Mouse (Mus musculus): ENCODE results near the gene Coa4.
"Not testable (repeated sequence)": the region's sequence is repeated elsewhere in the genome, so short reads cannot be mapped to it uniquely, and the experiment has no call there.

Coa4 gene

GRCm38 (mm10) chr7:100561861-100562587, 25.2 kb downstream of the Coa4 start:
- no peak for DNase-seq (ENCODE audit: low spot score in 2 of 2)

- not testable (repeated sequence) for DNase-seq (ENCODE audit: low spot score in 2 of 2)
Measured at GRCm38 (mm10) chr7:100567238-100567637, 30.4 kb downstream of the Coa4 start.

GRCm38 (mm10) chr7:100569907-100570306, 33.0 kb downstream of the Coa4 start:
- DNase-seq (ENCODE audit: low spot score in 2 of 2) = no peak

GRCm38 (mm10) chr7:100570930-100571715, 34.3 kb downstream of the Coa4 start:
- no peak for DNase-seq (ENCODE audit: low spot score in 2 of 2)

- DNase-seq (ENCODE audit: low spot score in 2 of 2) = no peak
Measured at GRCm38 (mm10) chr7:100572061-100572460, 35.2 kb downstream of the Coa4 start.

- DNase-seq (ENCODE audit: low spot score in 2 of 2) = no peak
Measured at GRCm38 (mm10) chr7:100572704-100573103, 35.8 kb downstream of the Coa4 start.

- DNase-seq (ENCODE audit: low spot score in 2 of 2) = no peak
Measured at GRCm38 (mm10) chr7:100578794-100579193, 41.9 kb downstream of the Coa4 start.

GRCm38 (mm10) chr7:100582235-100582634, 45.4 kb downstream of the Coa4 start:
- DNase-seq (ENCODE audit: low spot score in 2 of 2) = no peak

GRCm38 (mm10) chr7:100582727-100583236, 45.9 kb downstream of the Coa4 start:
- DNase-seq (ENCODE audit: low spot score in 2 of 2) = peak; percentile 71 to 79

GRCm38 (mm10) chr7:100589816-100590215, 52.9 kb downstream of the Coa4 start:
- no peak for DNase-seq (ENCODE audit: low spot score in 2 of 2)

Data from thymus, postnatal 10 days (tissue).